11 mouse cellular contexts compared by ENCODE assay signal in the genomic region with DNA sequence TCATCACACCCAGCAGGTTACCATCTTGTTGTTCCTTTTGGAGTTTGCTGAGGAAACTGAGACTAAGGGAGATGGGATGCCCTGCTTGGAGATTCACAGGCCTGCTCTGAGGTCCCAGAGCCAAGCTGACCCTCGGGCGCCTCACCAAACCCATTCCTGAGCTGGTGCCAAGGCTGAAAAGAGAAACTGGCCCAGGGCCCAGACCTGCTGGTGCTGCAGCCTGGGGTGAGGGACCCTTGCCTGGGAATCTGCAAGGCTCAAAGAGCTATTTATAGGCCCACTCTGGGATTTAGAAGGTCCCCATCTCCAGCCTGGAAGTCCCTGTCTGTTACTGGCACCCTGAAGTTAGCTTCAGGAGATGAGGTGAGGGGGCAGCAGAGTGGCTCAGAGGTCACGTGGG. TPM values are rescaled to one million over a fixed set of nuclear protein-coding genes. Genes with fewer than 3 reads are reported as not detected.
DNase-seq lines count a peak whose midpoint lies in the region; TF ChIP-seq lines count a peak whose summit lies in the region.
"Had no signal": no experiment of that assay in that cellular context is flagged by ENCODE, and none has a peak within 500 bp of the region (broad histone marks: within the 10 kb centered on the region; RNA-seq: fewer than 3 reads in every experiment).

No protein-coding gene starts in this region.

- no peak for TF ChIP-seq POLR2A in lung, adult 2 months (IDR thresholded peaks at IDR 0.05; ENCODE audit: borderline replicate concordance, extremely low read depth, low read depth, low read length)
- no peak for TF ChIP-seq POLR2A in heart, adult 2 months (IDR thresholded peaks at IDR 0.05; ENCODE audit: insufficient read depth, low read depth, low read length)

- no peaks in the 10 kb centered on the region for H3K27me3 ChIP-seq in heart, adult 2 months (ENCODE audit: control insufficient read depth, insufficient read depth, low read length)

- no peak for TF ChIP-seq EP300 in heart, adult 2 months (IDR thresholded peaks at IDR 0.05; ENCODE audit: insufficient read depth, low read depth, low read length)

- intact Hi-C loops in heart, adult 2 months (cut with DNase I) = no loop called here

- no peak overlapping the region for H3K4me3 ChIP-seq in lung, adult 2 months (replicated peaks; ENCODE audit: extremely low read depth, low read depth, low read length)
- H3K4me3 ChIP-seq in heart, adult 2 months = no peak overlapping the region
- H3K4me3 ChIP-seq: midbrain, embryonic 12.5 days had no signal

- no peaks in the 10 kb centered on the region for H3K79me2 ChIP-seq in heart, adult 2 months (replicated peaks; ENCODE audit: control insufficient read depth, insufficient read depth, low read length)

- H3K4me1 ChIP-seq in lung, adult 2 months (ENCODE audit: control insufficient read depth, insufficient read depth, low read length) = peaks cover 3% of the 10 kb centered on the region; the same call in 1 of the 2 replicates
- peaks cover 9% of the 10 kb centered on the region for H3K4me1 ChIP-seq in heart, adult 2 months (ENCODE audit: control insufficient read depth, insufficient read depth, low read length)

- 50% methylated on average over 3 of the region's 3 CpGs for WGBS in lung, adult 2 months
- 55% methylated on average over 3 of the region's 3 CpGs for WGBS in heart, adult 2 months

- peak; percentile 69 to 77 for DNase-seq in cerebellum, postnatal 10 days
- no peak for DNase-seq in cerebellum, adult 8-10 months
- peak; percentile 48 for DNase-seq in lung, postnatal 14 days
- DNase-seq in lung, adult 2 months = no peak
- DNase-seq in heart, adult 2 months = peak; percentile 76 to 84
- DNase-seq in layer of hippocampus, adult 8-10 months (ENCODE audit: low spot score in 2 of 2) = peak; percentile 70 to 75
- DNase-seq in embryo, embryonic 10 days (ENCODE audit: low spot score) = no peak
- no peak for DNase-seq in spleen, postnatal 36 days (ENCODE audit: low spot score in 2 of 2)

- no peak overlapping the region for H3K9ac ChIP-seq in heart, adult 2 months (ENCODE audit: low read depth, low read length)
- H3K9ac ChIP-seq: midbrain, embryonic 12.5 days had no signal

- no peak for TF ChIP-seq CTCF in lung, adult 2 months (IDR thresholded peaks at IDR 0.05; ENCODE audit: insufficient read depth, low read length)
- TF ChIP-seq CTCF in heart, adult 2 months (IDR thresholded peaks at IDR 0.05) = no peak

- no peaks in the 10 kb centered on the region for H3K36me3 ChIP-seq in heart, adult 2 months (ENCODE audit: control insufficient read depth, insufficient read depth, low read length)

- H3K27ac ChIP-seq in heart, adult 2 months = peak overlapping the region; percentile 68
- H3K27ac ChIP-seq: midbrain, embryonic 12.5 days had no signal

RNA-seq across cellular contexts. Expression of a gene that starts 2.7 kb away (rescaled TPM):
- 10.7 and 14.6 TPM in 2 replicates for polyA plus RNA-seq in lung, adult 2 months (2012; rRNA removed)
- 1 to 10 TPM; 5.5 to 7.6 TPM for total RNA-seq in heart, adult 2 months (2021)
- polyA plus RNA-seq in heart, adult 2 months (2012; rRNA removed) = 7.0 and 10.7 TPM in 2 replicates
- 10 to 100 TPM; 28.3 to 38.4 (median 31.2) TPM for total RNA-seq in layer of hippocampus, adult 8-10 months (2022)

RNA-seq across cellular contexts. Expression of a gene that starts 7.8 kb away (rescaled TPM):
- 0.10 and 0.15 TPM in 2 replicates for polyA plus RNA-seq in lung, adult 2 months (2012; rRNA removed)
- under 1 TPM in 1 of 2 experiments, not detected in 1; 0.02 TPM for total RNA-seq in heart, adult 2 months (2021)
- 0.08 and 0.18 TPM in 2 replicates for polyA plus RNA-seq in heart, adult 2 months (2012; rRNA removed)
- total RNA-seq in layer of hippocampus, adult 8-10 months (2022) = 100 to 1,000 TPM; 121 to 134 (median 129) TPM
- total RNA-seq: hematopoietic stem cell, adult 5-6 weeks had no signal
- polyA plus RNA-seq: C2C12 had no signal

RNA-seq across cellular contexts. Expression of a gene that starts 10.5 kb away (rescaled TPM):
- 19.0 and 28.6 TPM in 2 replicates for polyA plus RNA-seq in lung, adult 2 months (2012; rRNA removed)
- 10 to 100 TPM; 18.1 to 18.6 TPM for total RNA-seq in heart, adult 2 months (2021)
- 30.9 and 41.5 TPM in 2 replicates for polyA plus RNA-seq in heart, adult 2 months (2012; rRNA removed)
- total RNA-seq in layer of hippocampus, adult 8-10 months (2022) = 10 to 100 TPM; 13.6 to 18.9 (median 14.7) TPM

RNA-seq across cellular contexts. Expression of a gene that starts 10.9 kb away (rescaled TPM):
- 76.5 and 79.0 TPM in 2 replicates for polyA plus RNA-seq in lung, adult 2 months (2012; rRNA removed)
- total RNA-seq in heart, adult 2 months (2021) = 10 to 100 TPM; 22.6 to 23.7 TPM
- 45.3 and 46.6 TPM in 2 replicates for polyA plus RNA-seq in heart, adult 2 months (2012; rRNA removed)
- total RNA-seq in layer of hippocampus, adult 8-10 months (2022) = 10 to 100 TPM; 41.6 to 46.4 (median 43.8) TPM

RNA-seq across cellular contexts. Expression of a gene that starts 11.1 kb away (rescaled TPM):
- polyA plus RNA-seq in lung, adult 2 months (2012; rRNA removed) = 0.31 and 0.50 TPM in 2 replicates
- total RNA-seq in heart, adult 2 months (2021) = under 1 TPM; 0.25 to 0.44 TPM
- 0.27 and 0.38 TPM in 2 replicates for polyA plus RNA-seq in heart, adult 2 months (2012; rRNA removed)
- total RNA-seq in layer of hippocampus, adult 8-10 months (2022) = under 1 TPM in 2 of 4 experiments, not detected in 2; 0.82 to 0.96 TPM
- total RNA-seq: hematopoietic stem cell, adult 5-6 weeks had no signal

Comparison
In these comparisons a context has a peak if more than half of its experiments do, and no peak if none do; other contexts are left out.
1. DNase-seq: peak in cerebellum, postnatal 10 days (2 of 2), lung, postnatal 14 days (single experiment), heart, adult 2 months (2 of 2) and layer of hippocampus, adult 8-10 months (2 of 2); none in cerebellum, adult 8-10 months (single experiment), lung, adult 2 months (single experiment), embryo, embryonic 10 days (single experiment) and spleen, postnatal 36 days (0 of 2).
2. RNA of a gene that starts 7.8 kb away (total RNA-seq): 121 to 134 TPM in layer of hippocampus, adult 8-10 months; 0.02 TPM in heart, adult 2 months; every median in the first group is over 100 times any median in the second.